Mouse (Mus musculus) gastrocnemius, postnatal 14 days (tissue): ENCODE results near the gene Ap3m1. TPM values are rescaled to one million over a fixed set of nuclear protein-coding genes. Genes with fewer than 3 reads are reported as not detected.
"Not testable (repeated sequence)": the region's sequence is repeated elsewhere in the genome, so short reads cannot be mapped to it uniquely, and the experiment has no call there.

Experiments used
- DNase-seq: peaks from one replicate; pipeline ENCODE4 v3.0.0; 2021; ENCODE audit warnings: mixed read lengths
- intact Hi-C: fragments of 180-260 bp; cut with DNase I; formaldehyde crosslinking; loops from one replicate; pipeline ENCODE4 v1.15.1; 2025; ENCODE audit warnings: low total_unique reads
- long read RNA-seq, 2 experiments: library from polyadenylated mRNA; stranded (forward); transcript quantifications; one replicate each; pipeline ENCODE4 v2.0.0; 2021
- total RNA-seq, 2 experiments: library from RNA; stranded (reverse); gene quantifications; 2 replicates each; pipeline ENCODE4 v1.2.3; 2021

Gene Ap3m1
- 10 to 100 TPM; 35.9 to 45.5 TPM for total RNA-seq
- long read RNA-seq, experiment 1, full-length matches to known transcripts = 11 of 22 reads
- long read RNA-seq, experiment 1, partial matches to known transcripts = 0 of 22 reads
- long read RNA-seq, experiment 1, other reads (novel, unspliced or antisense) = 11 of 22 reads
- long read RNA-seq, experiment 2, full-length matches to known transcripts = 19 of 27 reads
- long read RNA-seq, experiment 2, partial matches to known transcripts = 2 of 27 reads
- long read RNA-seq, experiment 2, other reads (novel, unspliced or antisense) = 6 of 27 reads

- intact Hi-C loops = no loop called here
- DNase-seq = peak; percentile 92
Measured at GRCm38 (mm10) chr14:21052112-21052780, at the start of gene Ap3m1, which contains the start of gene Adk. Gene Ap3m1 (minus strand): TSS chr14:21052508. Gene Adk (plus strand): TSS chr14:21052574.

- DNase-seq = peak; percentile 64
- intact Hi-C loops = no loop called here
Measured at GRCm38 (mm10) chr14:21101562-21101961, 49.3 kb upstream of the Ap3m1 start.

- intact Hi-C loops = no loop called here
- DNase-seq = no peak
Measured at GRCm38 (mm10) chr14:21100876-21101275, 48.6 kb upstream of the Ap3m1 start.

- intact Hi-C loops = no loop called here
- no peak for DNase-seq
Measured at GRCm38 (mm10) chr14:21099371-21099770, 47.1 kb upstream of the Ap3m1 start.

- intact Hi-C loops = no loop called here
- no peak for DNase-seq
Measured at GRCm38 (mm10) chr14:21096689-21097088, 44.4 kb upstream of the Ap3m1 start.

- no peak for DNase-seq
- intact Hi-C loops = no loop called here
Measured at GRCm38 (mm10) chr14:21096279-21096678, 44.0 kb upstream of the Ap3m1 start.

GRCm38 (mm10) chr14:21094161-21094560 is 41.9 kb upstream of the Ap3m1 start:
- DNase-seq, intact Hi-C loops: not testable (repeated sequence)

GRCm38 (mm10) chr14:21090930-21091486 is 38.7 kb upstream of the Ap3m1 start:
- intact Hi-C loops = no loop called here
- no peak for DNase-seq

GRCm38 (mm10) chr14:21090400-21090799 is 38.1 kb upstream of the Ap3m1 start:
- no peak for DNase-seq
- intact Hi-C loops = no loop called here

GRCm38 (mm10) chr14:21088731-21089130 is 36.4 kb upstream of the Ap3m1 start:
- intact Hi-C loops = no loop called here
- DNase-seq = no peak

- no peak for DNase-seq
- intact Hi-C loops = no loop called here
Measured at GRCm38 (mm10) chr14:21087390-21088060, 35.2 kb upstream of the Ap3m1 start.

GRCm38 (mm10) chr14:21086827-21087351 is 34.6 kb upstream of the Ap3m1 start:
- DNase-seq = no peak
- intact Hi-C loops = no loop called here

GRCm38 (mm10) chr14:21086106-21086505 is 33.8 kb upstream of the Ap3m1 start:
- DNase-seq = no peak
- intact Hi-C loops = no loop called here

GRCm38 (mm10) chr14:21085666-21086065 is 33.4 kb upstream of the Ap3m1 start:
- DNase-seq = no peak
- intact Hi-C loops = no loop called here

GRCm38 (mm10) chr14:21082823-21083222 is 30.5 kb upstream of the Ap3m1 start:
- DNase-seq = no peak

GRCm38 (mm10) chr14:21078511-21078910 is 26.2 kb upstream of the Ap3m1 start:
- no peak for DNase-seq
- intact Hi-C loops = no loop called here

More at GRCm38 (mm10) chr14:21082823-21083222, 30.5 kb upstream of the Ap3m1 start:
- intact Hi-C loops = no loop called here

GRCm38 (mm10) chr14:21077939-21078338 is 25.6 kb upstream of the Ap3m1 start:
- intact Hi-C loops = no loop called here
- no peak for DNase-seq

GRCm38 (mm10) chr14:21076501-21077194 is 24.3 kb upstream of the Ap3m1 start:
- intact Hi-C loops = no loop called here
- no peak for DNase-seq

GRCm38 (mm10) chr14:21075751-21076500 is 23.6 kb upstream of the Ap3m1 start:
- intact Hi-C loops = no loop called here
- peak; percentile 93 for DNase-seq
